Mouse (Mus musculus) C2C12 (cell line): ENCODE measurements around the gene Abhd12b. TPM values are rescaled to one million over a fixed set of nuclear protein-coding genes. Genes with fewer than 3 reads are reported as not detected.
A peak's percentile ranks its signal among the peaks of the same experiment; 100 is the strongest.

Experiments
- H3K27me3 ChIP-seq: one replicate; pipeline ENCODE4 v1.6.1; 2011; ENCODE audit not compliant: control insufficient read depth, insufficient read depth, insufficient read length
- H3K36me3 ChIP-seq: one replicate; pipeline ENCODE4 v1.6.1; 2011; ENCODE audit not compliant: control insufficient read depth, insufficient read depth
- H3K4me3 ChIP-seq: one replicate; pipeline ENCODE4 v1.5.1; 2011; ENCODE audit warnings: mild to moderate bottlenecking, control low read depth; ENCODE audit not compliant: poor library complexity, insufficient read depth, severe bottlenecking
- H3K79me2 ChIP-seq: one replicate; pipeline ENCODE4 v1.6.1; 2011; ENCODE audit not compliant: control insufficient read depth, insufficient read depth
- H3K79me3 ChIP-seq: one replicate; pipeline ENCODE4 v1.6.1; 2011; ENCODE audit warnings: low read depth, control low read depth
- H3ac ChIP-seq: one replicate; pipeline ENCODE3; 2011; ENCODE audit warnings: low read depth; ENCODE audit not compliant: control insufficient read depth, insufficient read length
- CEBPB ChIP-seq: IDR thresholded peaks from one replicate; pipeline ENCODE4 v1.6.1; 2011; ENCODE audit warnings: low read depth, mild to moderate bottlenecking, control low read depth, moderate library complexity
- CTCF ChIP-seq: IDR thresholded peaks from one replicate; pipeline ENCODE4 v1.5.1; 2011; ENCODE audit not compliant: control insufficient read depth, insufficient read depth, insufficient read length
- FOSL1 ChIP-seq: IDR thresholded peaks from one replicate; pipeline ENCODE4 v1.8.0; 2011; ENCODE audit warnings: mild to moderate bottlenecking, low read length; ENCODE audit not compliant: poor library complexity, insufficient read depth, severe bottlenecking
- MAX ChIP-seq: IDR thresholded peaks from one replicate; pipeline ENCODE4 v1.6.1; 2011; ENCODE audit warnings: mild to moderate bottlenecking, control low read depth
- MYOD1 ChIP-seq: IDR thresholded peaks from one replicate; pipeline ENCODE4 v1.6.1; 2011; ENCODE audit warnings: low read depth; ENCODE audit not compliant: control insufficient read depth, insufficient read length
- MYOG ChIP-seq: IDR thresholded peaks from one replicate; pipeline ENCODE4 v1.6.1; 2011; ENCODE audit not compliant: control insufficient read depth, insufficient read length; ENCODE audit errors: extremely low read depth
- USF1 ChIP-seq: IDR thresholded peaks from one replicate; pipeline ENCODE4 v1.6.1; 2011; ENCODE audit warnings: low read depth, mild to moderate bottlenecking, control low read depth, moderate library complexity
- polyA plus RNA-seq: library from polyadenylated mRNA; unstranded; fragments of >200 nt; fragmentation: generic; extraction: Trizol; gene quantifications from one replicate; pipeline ENCODE4 v1.2.1, GENCODE M21; 2012; ENCODE audit warnings: missing spikeins

Abhd12b gene
- polyA plus RNA-seq, 1 experiment = not detected

DNA sequence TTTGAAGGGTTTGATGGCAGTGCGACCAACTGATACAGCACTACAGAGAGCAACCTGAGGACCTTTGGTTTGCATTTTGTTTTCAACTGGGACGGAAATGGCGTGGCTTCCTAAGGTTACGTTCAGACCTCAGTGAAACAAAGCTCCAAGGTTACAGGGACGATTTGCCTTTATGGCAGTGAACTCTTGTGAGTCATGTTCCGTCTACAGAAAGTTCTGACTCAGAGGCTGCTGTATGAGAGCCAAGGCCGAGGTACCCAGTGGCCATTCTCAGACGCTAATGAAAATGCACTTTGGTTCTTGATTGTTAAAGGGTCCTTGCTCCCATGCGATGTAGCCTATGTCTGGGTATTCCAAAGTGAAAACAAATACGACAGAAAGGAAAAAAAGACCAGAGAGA lies 36.8 kb upstream of the Abhd12b start:
- no peak for TF ChIP-seq MYOG
- TF ChIP-seq USF1 = no peak
- no peak for TF ChIP-seq CTCF
- TF ChIP-seq MAX = no peak
- no peak for TF ChIP-seq MYOD1
- TF ChIP-seq FOSL1 = peak; percentile 33
- H3K4me3 ChIP-seq = no peak overlapping the region
- no peaks in the 10 kb centered on the region for H3K79me2 ChIP-seq
- H3K27me3 ChIP-seq = no peaks in the 10 kb centered on the region
- no peaks in the 10 kb centered on the region for H3K79me3 ChIP-seq
- no peak overlapping the region for H3ac ChIP-seq
- H3K36me3 ChIP-seq = no peaks in the 10 kb centered on the region

- TF ChIP-seq CTCF = no peak
- TF ChIP-seq MYOG = no peak
- no peak for TF ChIP-seq FOSL1
- TF ChIP-seq USF1 = no peak
- no peak for TF ChIP-seq CEBPB
- TF ChIP-seq MAX = no peak
- TF ChIP-seq MYOD1 = no peak
- Histone ChIP-seq H3K27me3 (no peaks in the 10 kb centered on the region), H3K79me2 (no peaks in the 10 kb centered on the region), H3K4me3 (no peak overlapping the region), H3ac (no peak overlapping the region), H3K79me3 (no peaks in the 10 kb centered on the region), H3K36me3 (no peaks in the 10 kb centered on the region)
These were observed 35.1 kb upstream of the Abhd12b start for GRCm38 (mm10) chr12:70118721-70119345.

- TF ChIP-seq MAX = no peak
- TF ChIP-seq USF1 = no peak
- TF ChIP-seq FOSL1 = no peak
- TF ChIP-seq CEBPB = no peak
- TF ChIP-seq CTCF = no peak
- TF ChIP-seq MYOD1 = no peak
- Histone ChIP-seq H3K79me2 (no peaks in the 10 kb centered on the region), H3K36me3 (no peaks in the 10 kb centered on the region), H3ac (no peak overlapping the region), H3K79me3 (no peaks in the 10 kb centered on the region), H3K4me3 (no peak overlapping the region), H3K27me3 (no peaks in the 10 kb centered on the region)
These were observed 34.4 kb upstream of the Abhd12b start for GRCm38 (mm10) chr12:70119552-70119951.

GRCm38 (mm10) chr12:70126626-70127025 lies 27.3 kb upstream of the Abhd12b start:
- Histone ChIP-seq H3ac (no peak overlapping the region), H3K36me3 (no peaks in the 10 kb centered on the region), H3K79me3 (no peaks in the 10 kb centered on the region), H3K4me3 (no peak overlapping the region), H3K79me2 (no peaks in the 10 kb centered on the region), H3K27me3 (no peaks in the 10 kb centered on the region)
- TF ChIP-seq MYOD1 (no peak), CTCF (no peak), FOSL1 (no peak), CEBPB (no peak), USF1 (no peak), MYOG (no peak), MAX (no peak)

DNA sequence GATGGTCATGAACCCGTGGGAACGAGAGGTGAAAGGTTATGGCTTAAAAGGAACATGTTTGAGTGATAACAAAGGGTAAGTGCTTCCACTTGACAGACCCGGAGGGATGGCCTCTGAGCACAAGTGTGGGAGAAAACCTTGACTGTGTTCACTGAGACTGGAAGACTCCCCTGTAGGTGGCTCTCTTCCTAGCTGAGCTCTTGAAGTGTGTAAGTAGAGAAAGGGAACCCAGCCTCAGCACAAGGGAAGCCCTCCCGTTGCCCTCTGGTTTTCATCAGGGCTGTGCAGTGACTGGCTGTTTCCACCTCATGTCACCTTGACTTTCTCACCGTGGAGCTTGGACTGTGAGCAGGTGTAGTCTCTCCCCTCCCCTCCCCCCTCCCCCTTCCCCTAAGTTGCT lies 24.8 kb upstream of the Abhd12b start:
- no peak overlapping the region for H3K4me3 ChIP-seq
- no peak overlapping the region for H3ac ChIP-seq
- H3K27me3 ChIP-seq = no peaks in the 10 kb centered on the region
- H3K36me3 ChIP-seq = no peaks in the 10 kb centered on the region
- H3K79me3 ChIP-seq = no peaks in the 10 kb centered on the region
- no peaks in the 10 kb centered on the region for H3K79me2 ChIP-seq
- no peak for TF ChIP-seq USF1
- no peak for TF ChIP-seq MYOD1
- TF ChIP-seq FOSL1 = no peak
- TF ChIP-seq MAX = no peak
- no peak for TF ChIP-seq MYOG
- no peak for TF ChIP-seq CTCF

DNA sequence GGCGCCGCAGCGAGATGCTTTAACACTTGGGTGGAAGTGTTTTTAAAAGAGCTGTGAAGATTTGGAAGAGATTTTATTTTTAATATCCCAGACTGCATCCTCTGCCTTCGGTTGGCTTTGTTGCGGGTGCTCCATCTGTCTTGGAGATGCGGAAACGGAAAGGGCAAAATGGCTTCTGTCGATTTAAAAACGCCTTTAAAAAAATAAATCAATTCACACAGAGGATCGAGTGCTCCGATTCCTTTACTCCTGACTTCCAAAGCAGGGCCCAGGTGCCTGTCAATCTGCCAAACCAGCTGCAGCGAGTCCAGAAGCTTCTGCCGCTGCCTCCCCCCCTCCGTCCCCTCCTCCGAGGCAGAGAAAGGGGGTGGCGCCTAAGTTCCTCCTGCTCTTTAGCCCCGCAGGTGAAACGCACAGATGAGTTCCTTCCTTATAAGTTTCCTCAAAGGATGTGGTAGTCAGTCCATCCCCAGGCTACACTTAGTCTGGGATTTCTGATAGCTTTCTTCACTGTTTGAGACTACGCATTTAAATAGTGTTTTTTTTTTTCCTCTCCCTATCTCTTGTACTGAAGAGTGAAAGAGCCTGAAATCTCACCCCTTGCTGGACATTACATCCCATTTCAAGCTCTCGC lies 22.8 kb upstream of the Abhd12b start:
- H3K79me3 ChIP-seq = no peaks in the 10 kb centered on the region
- no peak overlapping the region for H3ac ChIP-seq
- no peak for TF ChIP-seq FOSL1
- no peak for TF ChIP-seq MYOD1
- no peak for TF ChIP-seq USF1
- no peak for TF ChIP-seq MAX
- no peak for TF ChIP-seq CEBPB
- no peak for TF ChIP-seq CTCF
- TF ChIP-seq MYOG = no peak
- no peaks in the 10 kb centered on the region for H3K79me2 ChIP-seq
- H3K27me3 ChIP-seq = no peaks in the 10 kb centered on the region
- no peaks in the 10 kb centered on the region for H3K36me3 ChIP-seq
- no peak overlapping the region for H3K4me3 ChIP-seq
